Mouse (Mus musculus) liver, embryonic 14.5 days (tissue): ENCODE measurements at regions not wholly inside any gene's neighbourhood (a gene's known extent, or its start where the extent isn't known, plus 50 kb on each side); places are given as distances from the start of the nearest gene placed in this dataset.

ENCODE experiments used
- ATAC-seq: fragments of 200-750 bp; cut with Nextera tagmentation; 2 replicates; pipeline ENCODE4 v1.8.0; 2017; ENCODE audit warnings: moderate number of reproducible peaks, mild to moderate bottlenecking, moderate library complexity; ENCODE audit not compliant: insufficient read depth
- DNase-seq, 3 experiments: peaks; one replicate each; pipeline ENCODE4 v3.0.0-alpha.2; 2012 to 2013; ENCODE audit warnings: low read depth in 3 of 3, low spot score in 3 of 3
- H3K27ac ChIP-seq: fragments of 300-500 bp; sonication (generic); 2 replicates; pipeline ENCODE4 v1.5.1; 2014; ENCODE audit warnings: moderate library complexity, mild to moderate bottlenecking, control low read depth, inconsistent platforms
- H3K27me3 ChIP-seq: fragments of 300-500 bp; sonication (generic); 2 replicates; pipeline ENCODE4 v1.6.1; 2014; ENCODE audit warnings: mild to moderate bottlenecking, low read length, moderate library complexity; ENCODE audit not compliant: control insufficient read depth, insufficient read depth
- H3K36me3 ChIP-seq: fragments of 300-500 bp; sonication (generic); replicated peaks from 2 replicates; pipeline ENCODE4 v1.6.1; 2014; ENCODE audit warnings: low read depth; ENCODE audit not compliant: control insufficient read depth, insufficient read depth
- H3K4me1 ChIP-seq, 2 experiments: fragments of 200-500 bp in 1 of 2; fragments of 300-500 bp in 1 of 2; sonication (generic) in 1 of 2; replicated peaks; 2 replicates each; pipeline ENCODE4 v1.6.1; 2012 to 2014; ENCODE audit warnings: antibody characterized with exemption in 1 of 2, inconsistent platforms in 1 of 2, low read length in 1 of 2; ENCODE audit not compliant: control insufficient read depth in 2 of 2, insufficient read depth in 2 of 2
- H3K4me2 ChIP-seq: fragments of 300-500 bp; sonication (generic); 2 replicates; pipeline ENCODE4 v1.6.1; 2014; ENCODE audit warnings: low read depth, mild to moderate bottlenecking, control low read depth, moderate library complexity
- H3K4me3 ChIP-seq, 2 experiments: fragments of 200-500 bp in 1 of 2; fragments of 300-500 bp in 1 of 2; sonication (generic) in 1 of 2; 2 replicates each; pipeline ENCODE4 v1.5.1; 2012 to 2014; ENCODE audit warnings: low read depth in 2 of 2, low read length in 2 of 2, mild to moderate bottlenecking in 2 of 2, control low read depth in 1 of 2, inconsistent platforms in 1 of 2, moderate library complexity in 1 of 2; ENCODE audit not compliant: insufficient read depth in 1 of 2
- H3K9ac ChIP-seq: fragments of 300-500 bp; sonication (generic); replicated peaks from 2 replicates; pipeline ENCODE4 v1.6.1; 2014; ENCODE audit warnings: mild to moderate bottlenecking, control low read depth, moderate library complexity
- H3K9me3 ChIP-seq: fragments of 300-500 bp; sonication (generic); 2 replicates; pipeline ENCODE4 v1.6.1; 2016; ENCODE audit warnings: low read length, mixed read lengths; ENCODE audit not compliant: control insufficient read depth
- CTCF ChIP-seq: IDR thresholded peaks from 2 replicates; pipeline ENCODE4 v1.5.1; 2016; ENCODE audit warnings: antibody characterized with exemption, low read depth, control low read depth
- EP300 ChIP-seq: IDR thresholded peaks from 2 replicates; pipeline ENCODE4 v1.6.1; 2016; ENCODE audit warnings: antibody characterized with exemption, low read depth
- WGBS: fragments of 180-500 bp; shearing (Covaris S2); extraction: QIAGEN DNeasy Blood & Tissue Kit; methylation state at CpG from one replicate; pipeline ENCODE4 v1.1.7; 2014; ENCODE audit not compliant: insufficient replicate concordance; 5-methylcytosine and 5-hydroxymethylcytosine counted together

GRCm38 (mm10) chr19:14968283-14968682 lies 370.4 kb upstream of the Tle4 start:
- TF ChIP-seq CTCF (no peak), EP300 (no peak)
- 54% methylated on average over 3 of the region's 3 CpGs for WGBS
- DNase-seq, result no peak

DNA sequence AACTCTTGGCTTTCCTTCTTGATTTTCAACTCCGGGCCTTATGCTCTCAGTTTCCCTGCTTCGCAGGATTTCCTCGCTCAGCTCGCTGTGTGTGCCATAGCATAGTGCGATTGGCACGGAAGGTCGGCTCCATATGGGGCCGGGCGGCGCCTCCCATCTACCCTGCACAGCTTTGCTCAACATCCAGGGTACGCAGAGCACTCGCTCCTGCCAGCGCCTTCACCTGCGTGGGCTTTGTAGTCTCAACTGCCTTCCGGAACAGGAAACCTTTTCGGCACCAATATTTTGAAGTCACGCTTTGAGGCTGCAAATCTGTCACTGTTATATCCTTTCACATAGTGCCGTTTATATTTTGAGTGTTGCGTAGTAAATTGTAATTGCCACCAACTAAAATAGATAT lies 359.9 kb upstream of the Tle4 start:
- H3K4me2 ChIP-seq, result no peak overlapping the region
- H3K9ac ChIP-seq, result no peak overlapping the region
- ATAC-seq, result no peak

More at GRCm38 (mm10) chr19:14968283-14968682, 370.4 kb upstream of the Tle4 start:
- no peaks in the 10 kb centered on the region for H3K4me1 ChIP-seq
- no peak overlapping the region for H3K27ac ChIP-seq
- H3K9me3 ChIP-seq, result no peaks in the 10 kb centered on the region
- no peaks in the 10 kb centered on the region for H3K36me3 ChIP-seq
- no peaks in the 10 kb centered on the region for H3K27me3 ChIP-seq
- no peak for ATAC-seq
- no peak overlapping the region for H3K4me2 ChIP-seq
- no peak overlapping the region for H3K9ac ChIP-seq
- H3K4me3 ChIP-seq, result no peak overlapping the region

DNA sequence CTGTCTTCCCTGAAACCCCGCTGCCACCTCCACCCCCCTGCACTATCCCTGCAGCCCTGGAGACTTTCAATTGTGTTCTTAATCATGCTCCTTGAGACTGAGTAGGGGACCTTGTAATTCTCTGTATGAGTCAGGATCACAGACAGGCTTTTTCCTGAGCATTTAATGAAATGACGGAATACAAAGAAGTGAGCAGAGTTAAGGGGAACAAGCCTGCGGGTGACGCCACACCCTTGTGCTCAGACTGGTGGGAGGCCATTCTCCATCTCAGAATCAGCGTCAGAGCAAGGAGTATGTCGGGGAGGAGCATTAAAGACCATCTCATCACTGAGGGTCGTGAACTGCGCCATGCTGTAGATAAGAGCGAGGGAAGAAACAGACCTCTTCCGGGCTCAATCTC lies 359.3 kb upstream of the Tle4 start:
- Histone ChIP-seq H3K36me3 (no peaks in the 10 kb centered on the region), H3K9ac (no peak overlapping the region), H3K27me3 (no peaks in the 10 kb centered on the region), H3K4me2 (no peak overlapping the region), H3K27ac (no peak overlapping the region), H3K9me3 (no peaks in the 10 kb centered on the region), H3K4me3 (no peak overlapping the region), H3K4me1 (no peaks in the 10 kb centered on the region)
- ATAC-seq (no peak), DNase-seq (no peak)
- WGBS, result 60% methylated on average over 10 of the region's 10 CpGs
- no peak for TF ChIP-seq EP300
- TF ChIP-seq CTCF, result no peak

More for the DNA sequence above, 359.9 kb upstream of the Tle4 start:
- Histone ChIP-seq H3K27ac (no peak overlapping the region), H3K4me3 (no peak overlapping the region), H3K36me3 (no peaks in the 10 kb centered on the region), H3K27me3 (no peaks in the 10 kb centered on the region), H3K9me3 (no peaks in the 10 kb centered on the region), H3K4me1 (no peaks in the 10 kb centered on the region)
- TF ChIP-seq CTCF (no peak), EP300 (no peak)
- 80% methylated on average over 19 of the region's 19 CpGs for WGBS
- DNase-seq, result no peak

GRCm38 (mm10) chr19:14956392-14956791 lies 358.5 kb upstream of the Tle4 start:
- Histone ChIP-seq H3K36me3 (no peaks in the 10 kb centered on the region), H3K27me3 (no peaks in the 10 kb centered on the region), H3K9me3 (no peaks in the 10 kb centered on the region), H3K27ac (no peak overlapping the region), H3K4me1 (no peaks in the 10 kb centered on the region), H3K4me3 (no peak overlapping the region), H3K9ac (no peak overlapping the region), H3K4me2 (no peak overlapping the region)
- ATAC-seq, result no peak
- WGBS, result 26% methylated on average over 3 of the region's 3 CpGs
- TF ChIP-seq CTCF, result no peak
- no peak for TF ChIP-seq EP300
- no peak for DNase-seq

DNA sequence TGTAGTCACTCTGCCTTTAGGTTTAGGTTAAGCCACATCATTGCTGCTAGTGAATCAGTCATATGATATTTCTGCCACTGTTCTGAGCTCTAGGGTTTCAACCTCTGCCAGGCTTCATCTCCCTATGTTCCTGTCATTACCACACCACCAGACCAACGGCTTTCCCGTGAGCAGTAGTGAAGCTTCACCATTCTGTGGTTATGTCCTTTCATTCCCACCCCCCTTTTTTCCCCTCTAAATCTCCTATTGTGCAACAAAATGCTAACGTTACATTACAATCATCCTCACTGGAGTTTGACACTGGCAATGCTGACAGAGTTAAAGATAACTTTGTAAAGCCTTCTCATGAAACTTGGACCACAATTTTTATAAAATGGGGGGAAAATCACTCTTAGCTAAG lies 358.1 kb upstream of the Tle4 start:
- TF ChIP-seq CTCF, result no peak
- ATAC-seq, result no peak
- no peak overlapping the region for H3K4me2 ChIP-seq
- 30% methylated on average over 3 of the region's 3 CpGs for WGBS
- no peaks in the 10 kb centered on the region for H3K36me3 ChIP-seq
- no peaks in the 10 kb centered on the region for H3K9me3 ChIP-seq
- H3K4me1 ChIP-seq, result no peaks in the 10 kb centered on the region
- no peak for DNase-seq
- H3K4me3 ChIP-seq, result no peak overlapping the region
- H3K27ac ChIP-seq, result no peak overlapping the region
- H3K27me3 ChIP-seq, result no peaks in the 10 kb centered on the region
- H3K9ac ChIP-seq, result no peak overlapping the region
